Mouse (Mus musculus): Measurements from ENCODE around the gene Trp53bp1. TPM values are rescaled to one million over a fixed set of nuclear protein-coding genes. Genes with fewer than 3 reads are reported as not detected.

Trp53bp1 gene
- polyA plus RNA-seq, 1 experiment: not detected

GRCm38 (mm10) chr2:121271928-121272516 is 815 bp upstream of the Trp53bp1 start:
- Histone ChIP-seq H3K27ac (ENCODE audit: insufficient read depth, low read depth, low read length) (peak overlapping the region; percentile 94), H3K4me3 (ENCODE audit: insufficient read depth, low read depth, low read length) (no peak overlapping the region), H3K4me1 (ENCODE audit: control insufficient read depth, insufficient read depth, low read length) (0 out of 2 replicates have a peak, but pooled peaks cover 2% of the 10 kb centered on the region)
- 5% methylated on average over 4 of the region's 4 CpGs for WGBS
- no peak for TF ChIP-seq CTCF (IDR thresholded peaks at IDR 0.05; ENCODE audit: insufficient read depth, low read depth, low read length)
- TF ChIP-seq POLR2A (IDR thresholded peaks at IDR 0.05; ENCODE audit: insufficient read depth, low read depth, low read length): no peak

- TF ChIP-seq CTCF (IDR thresholded peaks at IDR 0.05; ENCODE audit: insufficient read depth, low read depth, low read length) (no peak), POLR2A (IDR thresholded peaks at IDR 0.05; ENCODE audit: insufficient read depth, low read depth, low read length) (no peak)
- peak overlapping the region; percentile 77 for H3K4me3 ChIP-seq (ENCODE audit: insufficient read depth, low read depth, low read length)
- 1% methylated on average over 34 of the region's 35 CpGs for WGBS
- H3K27ac ChIP-seq (ENCODE audit: insufficient read depth, low read depth, low read length): peak overlapping the region; percentile 90
- 0 out of 2 replicates have a peak, but pooled peaks cover 2% of the 10 kb centered on the region for H3K4me1 ChIP-seq (ENCODE audit: control insufficient read depth, insufficient read depth, low read length)
Measured at GRCm38 (mm10) chr2:121270521-121271235, 529 bp downstream of the Trp53bp1 start.

DNA sequence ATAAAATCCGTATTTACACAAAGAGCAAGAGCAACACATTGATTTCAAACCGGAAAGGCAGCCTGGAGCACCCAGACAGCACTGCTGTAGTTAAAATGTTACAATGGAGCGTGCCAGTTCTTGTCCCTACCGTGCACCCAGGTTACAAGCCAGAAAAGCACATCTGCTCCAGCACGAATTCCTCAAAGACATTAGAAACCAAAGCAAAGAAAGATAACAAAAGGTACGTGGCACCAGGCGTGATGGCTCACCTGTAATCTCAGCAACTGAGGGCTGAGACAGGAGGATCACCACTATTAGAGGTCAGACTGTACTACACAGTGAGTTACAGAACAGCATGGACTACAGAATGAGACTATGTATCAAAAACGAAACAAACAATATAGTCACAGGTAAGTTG is 2.8 kb downstream of the Trp53bp1 start:
- 43% methylated on average over 8 of the region's 8 CpGs for WGBS
- TF ChIP-seq CTCF (IDR thresholded peaks at IDR 0.05; ENCODE audit: insufficient read depth, low read depth, low read length): no peak
- TF ChIP-seq POLR2A (IDR thresholded peaks at IDR 0.05; ENCODE audit: insufficient read depth, low read depth, low read length): no peak
- Histone ChIP-seq H3K4me3 (ENCODE audit: insufficient read depth, low read depth, low read length) (no peak overlapping the region; the same call in 1 of the 2 replicates), H3K27ac (ENCODE audit: insufficient read depth, low read depth, low read length) (no peak overlapping the region; the same call in 1 of the 2 replicates), H3K4me1 (ENCODE audit: control insufficient read depth, insufficient read depth, low read length) (0 out of 2 replicates have a peak, but pooled peaks cover 2% of the 10 kb centered on the region)

DNA sequence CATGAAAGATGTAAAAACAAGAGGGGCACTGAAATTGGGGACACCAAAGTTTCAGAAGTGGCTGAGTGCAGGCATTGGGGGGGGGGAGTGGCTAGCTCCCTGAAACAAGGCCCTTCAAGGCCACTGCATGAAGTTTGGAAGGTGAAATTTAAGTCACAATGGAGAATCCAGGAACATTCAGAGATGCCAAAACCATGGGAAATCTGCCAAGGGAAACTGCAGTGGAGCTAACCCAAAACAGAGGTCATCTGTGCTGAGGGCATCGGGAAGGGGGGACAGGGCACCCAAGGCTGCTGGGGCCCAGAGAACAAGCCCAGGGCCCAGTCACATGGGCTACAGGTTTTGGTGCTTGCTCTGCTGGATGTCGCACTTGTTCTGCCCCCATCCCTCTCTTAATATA is 21.4 kb downstream of the Trp53bp1 start:
- TF ChIP-seq POLR2A (IDR thresholded peaks at IDR 0.05; ENCODE audit: insufficient read depth, low read depth, low read length) (no peak), CTCF (IDR thresholded peaks at IDR 0.05; ENCODE audit: insufficient read depth, low read depth, low read length) (no peak)
- Histone ChIP-seq H3K27ac (ENCODE audit: insufficient read depth, low read depth, low read length) (no peak overlapping the region), H3K4me3 (ENCODE audit: insufficient read depth, low read depth, low read length) (no peak overlapping the region), H3K4me1 (ENCODE audit: control insufficient read depth, insufficient read depth, low read length) (no peaks in the 10 kb centered on the region)
- WGBS: 68% methylated on average over 2 of the region's 2 CpGs

- 73% methylated on average over 5 of the region's 5 CpGs for WGBS
- no peak overlapping the region for H3K27ac ChIP-seq (ENCODE audit: insufficient read depth, low read depth, low read length)
- H3K4me3 ChIP-seq (ENCODE audit: insufficient read depth, low read depth, low read length): no peak overlapping the region
- no peak for TF ChIP-seq POLR2A (IDR thresholded peaks at IDR 0.05; ENCODE audit: insufficient read depth, low read depth, low read length)
- no peak for TF ChIP-seq CTCF (IDR thresholded peaks at IDR 0.05; ENCODE audit: insufficient read depth, low read depth, low read length)
- no peaks in the 10 kb centered on the region for H3K4me1 ChIP-seq (ENCODE audit: control insufficient read depth, insufficient read depth, low read length)
Measured at GRCm38 (mm10) chr2:121244099-121244498, 27.1 kb downstream of the Trp53bp1 start.

DNA sequence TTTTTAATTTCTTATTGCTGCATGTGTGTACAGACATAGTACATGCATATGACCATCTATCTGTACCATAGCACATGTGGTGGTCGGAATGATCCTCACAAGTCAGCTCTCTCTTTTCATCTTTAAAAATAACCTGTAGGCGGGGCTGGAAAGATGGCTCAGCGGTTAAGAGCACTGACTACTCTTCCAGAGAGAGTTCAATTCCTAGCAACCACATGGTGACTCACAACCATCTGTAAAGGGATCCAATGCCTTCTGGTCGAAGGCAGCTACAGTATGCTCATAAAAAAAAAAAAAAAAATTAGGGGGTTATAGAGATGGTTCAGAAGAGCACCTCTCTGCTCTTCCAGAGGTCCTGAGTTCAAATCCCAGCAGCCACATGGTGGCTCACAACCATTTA is 31.8 kb downstream of the Trp53bp1 start:
- WGBS: 49% methylated on average over 4 of the region's 4 CpGs
- no peak for TF ChIP-seq POLR2A (IDR thresholded peaks at IDR 0.05; ENCODE audit: insufficient read depth, low read depth, low read length)
- no peak for TF ChIP-seq CTCF (IDR thresholded peaks at IDR 0.05; ENCODE audit: insufficient read depth, low read depth, low read length)
- Histone ChIP-seq H3K27ac (ENCODE audit: insufficient read depth, low read depth, low read length) (no peak overlapping the region), H3K4me1 (ENCODE audit: control insufficient read depth, insufficient read depth, low read length) (peaks cover 3% of the 10 kb centered on the region; the same call in 1 of the 2 replicates), H3K4me3 (ENCODE audit: insufficient read depth, low read depth, low read length) (no peak overlapping the region)

DNA sequence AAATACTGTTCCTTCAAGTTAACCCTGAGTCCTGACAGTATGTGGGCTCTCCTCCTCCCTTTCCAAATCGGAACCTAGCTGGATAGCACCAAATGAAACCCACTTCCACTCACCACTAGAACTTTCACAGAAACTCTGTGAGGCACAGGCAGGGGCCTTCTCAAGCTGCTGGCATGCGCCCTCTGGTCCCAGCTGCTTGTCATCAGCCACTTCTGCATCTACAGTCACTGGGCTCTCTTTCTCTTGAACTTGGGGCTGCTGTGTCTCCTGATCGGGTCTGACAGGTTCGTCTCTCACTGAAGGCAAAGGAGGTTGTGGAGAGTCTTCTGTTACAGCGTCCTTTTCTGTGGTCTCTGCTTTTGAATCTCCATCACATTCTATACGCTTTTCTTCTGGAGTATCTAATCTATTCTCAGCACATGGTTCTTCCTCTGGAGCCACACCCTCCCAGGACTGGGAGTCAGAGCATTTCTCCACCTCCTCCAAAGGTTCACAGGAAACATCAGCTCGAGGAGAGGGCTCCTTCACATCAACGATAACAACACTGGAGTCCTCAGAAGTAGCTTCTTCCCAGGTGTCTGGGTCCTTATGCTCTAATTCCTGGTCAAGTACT is 35.6 kb downstream of the Trp53bp1 start:
- H3K4me1 ChIP-seq (ENCODE audit: control insufficient read depth, insufficient read depth, low read length): peaks cover 3% of the 10 kb centered on the region; the same call in 1 of the 2 replicates
- TF ChIP-seq POLR2A (IDR thresholded peaks at IDR 0.05; ENCODE audit: insufficient read depth, low read depth, low read length) (no peak), CTCF (IDR thresholded peaks at IDR 0.05; ENCODE audit: insufficient read depth, low read depth, low read length) (no peak)
- no peak overlapping the region for H3K27ac ChIP-seq (ENCODE audit: insufficient read depth, low read depth, low read length)
- H3K4me3 ChIP-seq (ENCODE audit: insufficient read depth, low read depth, low read length): no peak overlapping the region
- WGBS: 84% methylated on average over 8 of the region's 8 CpGs

GRCm38 (mm10) chr2:121228135-121228534 is 43.1 kb downstream of the Trp53bp1 start:
- WGBS: 72% methylated on average over 4 of the region's 4 CpGs
- Histone ChIP-seq H3K4me3 (ENCODE audit: insufficient read depth, low read depth, low read length) (no peak overlapping the region), H3K27ac (ENCODE audit: insufficient read depth, low read depth, low read length) (no peak overlapping the region), H3K4me1 (ENCODE audit: control insufficient read depth, insufficient read depth, low read length) (no peaks in the 10 kb centered on the region; the same call in 1 of the 2 replicates)
- no peak for TF ChIP-seq CTCF (IDR thresholded peaks at IDR 0.05; ENCODE audit: insufficient read depth, low read depth, low read length)
- TF ChIP-seq POLR2A (IDR thresholded peaks at IDR 0.05; ENCODE audit: insufficient read depth, low read depth, low read length): no peak

DNA sequence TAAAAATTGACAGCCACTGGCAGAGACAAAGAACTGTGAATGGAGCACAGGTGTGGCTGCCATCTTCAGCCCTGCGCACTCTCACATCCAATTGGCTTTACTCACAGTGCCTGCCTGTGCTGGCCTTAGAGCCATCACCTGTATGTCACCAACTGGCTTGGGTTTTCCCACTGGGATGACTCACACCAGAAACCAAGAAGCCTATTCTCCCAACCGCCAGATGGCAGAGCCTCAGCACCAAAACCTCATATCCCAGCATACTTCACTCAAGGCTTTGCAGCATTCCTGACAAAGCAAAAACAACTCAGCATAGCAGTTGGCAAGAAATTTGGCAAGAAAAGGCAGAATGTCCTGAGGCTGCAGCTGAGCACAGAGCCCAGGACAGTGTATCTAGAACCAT is 48.2 kb downstream of the Trp53bp1 start:
- TF ChIP-seq CTCF (IDR thresholded peaks at IDR 0.05; ENCODE audit: insufficient read depth, low read depth, low read length): no peak
- no peak for TF ChIP-seq POLR2A (IDR thresholded peaks at IDR 0.05; ENCODE audit: insufficient read depth, low read depth, low read length)
- 52% methylated on average over 2 of the region's 2 CpGs for WGBS
- Histone ChIP-seq H3K27ac (ENCODE audit: insufficient read depth, low read depth, low read length) (no peak overlapping the region), H3K4me3 (ENCODE audit: insufficient read depth, low read depth, low read length) (no peak overlapping the region), H3K4me1 (ENCODE audit: control insufficient read depth, insufficient read depth, low read length) (no peaks in the 10 kb centered on the region; the same call in 1 of the 2 replicates)

Measured in olfactory bulb, adult 2 months (tissue).